Mouse (Mus musculus): ENCODE measurements around the gene Itga2.

Gene Itga2

GRCm38 (mm10) chr13:114876005-114876520, 55.8 kb downstream of the Itga2 start:
- DNase-seq = no peak

GRCm38 (mm10) chr13:114874738-114875137, 57.2 kb downstream of the Itga2 start:
- DNase-seq = no peak

- DNase-seq = no peak
Observed at GRCm38 (mm10) chr13:114857525-114857924, 74.4 kb downstream of the Itga2 start.

GRCm38 (mm10) chr13:114856269-114856627, 75.7 kb downstream of the Itga2 start:
- DNase-seq = no peak

GRCm38 (mm10) chr13:114855573-114856268, 76.2 kb downstream of the Itga2 start:
- peak; percentile 33 to 34 for DNase-seq

GRCm38 (mm10) chr13:114854428-114854827, 77.5 kb downstream of the Itga2 start:
- DNase-seq = no peak

GRCm38 (mm10) chr13:114854023-114854422, 77.9 kb downstream of the Itga2 start:
- no peak for DNase-seq

- DNase-seq = no peak
Observed at GRCm38 (mm10) chr13:114853152-114853551, 78.7 kb downstream of the Itga2 start.

- DNase-seq = no peak
Observed at GRCm38 (mm10) chr13:114852264-114853111, 79.4 kb downstream of the Itga2 start.

- DNase-seq = no peak
Observed at GRCm38 (mm10) chr13:114848945-114849344, 83.0 kb downstream of the Itga2 start.

- no peak for DNase-seq
Observed at GRCm38 (mm10) chr13:114845804-114846203, 86.1 kb downstream of the Itga2 start.

GRCm38 (mm10) chr13:114843318-114843717, 88.6 kb downstream of the Itga2 start:
- DNase-seq = no peak

GRCm38 (mm10) chr13:114840545-114840944, 91.4 kb downstream of the Itga2 start:
- DNase-seq = no peak

- DNase-seq = no peak
Observed at GRCm38 (mm10) chr13:114839098-114839497, 92.8 kb downstream of the Itga2 start.

GRCm38 (mm10) chr13:114838535-114838990, 93.3 kb downstream of the Itga2 start:
- peak; percentile 88 to 92 for DNase-seq

- no peak for DNase-seq
Observed at GRCm38 (mm10) chr13:114837061-114837460, 94.8 kb downstream of the Itga2 start.

- no peak for DNase-seq
Observed at GRCm38 (mm10) chr13:114834580-114834979, 97.3 kb downstream of the Itga2 start.

- no peak for DNase-seq
Observed at GRCm38 (mm10) chr13:114833351-114833750, 98.5 kb downstream of the Itga2 start.

- DNase-seq = no peak
Observed at GRCm38 (mm10) chr13:114832761-114833160, 99.1 kb downstream of the Itga2 start.

GRCm38 (mm10) chr13:114831367-114831833, 100.5 kb downstream of the Itga2 start:
- DNase-seq = peak in 1 of 2 experiments; percentile 21

- no peak for DNase-seq
Observed at GRCm38 (mm10) chr13:114825377-114825855, 106.5 kb downstream of the Itga2 start.

- DNase-seq = no peak
Observed at GRCm38 (mm10) chr13:114822871-114823270, 109.0 kb downstream of the Itga2 start.

GRCm38 (mm10) chr13:114818513-114818912, 113.4 kb downstream of the Itga2 start:
- DNase-seq = no peak

Measured in cerebellum, adult 18-20 months (tissue).